Mouse (Mus musculus): ENCODE measurements at regions not wholly inside any gene's neighbourhood (a gene's known extent, or its start where the extent isn't known, plus 50 kb on each side); places are given as distances from the start of the nearest gene placed in this dataset.
"Not testable (repeated sequence)": the region's sequence is repeated elsewhere in the genome, so short reads cannot be mapped to it uniquely, and the experiment has no call there.

- no peak for DNase-seq
Observed at GRCm38 (mm10) chr10:103910098-103910497, 232.7 kb upstream of the Gm21293 start.

- no peak for DNase-seq
Observed at GRCm38 (mm10) chr10:103958183-103958582, 184.6 kb upstream of the Gm21293 start.

GRCm38 (mm10) chr10:103976059-103976458 lies 166.7 kb upstream of the Gm21293 start:
- no peak for DNase-seq

- no peak for DNase-seq
Observed at GRCm38 (mm10) chr10:103984287-103984956, 158.4 kb upstream of the Gm21293 start.

GRCm38 (mm10) chr10:104019540-104019939 lies 123.2 kb upstream of the Gm21293 start:
- no peak for DNase-seq

GRCm38 (mm10) chr10:104021593-104021992 lies 121.2 kb upstream of the Gm21293 start:
- DNase-seq, result no peak

GRCm38 (mm10) chr10:104028162-104028561 lies 114.6 kb upstream of the Gm21293 start:
- DNase-seq, result no peak

- no peak for DNase-seq
Observed at GRCm38 (mm10) chr10:104032771-104033170, 110.0 kb upstream of the Gm21293 start.

- not testable (repeated sequence) for DNase-seq
Observed at GRCm38 (mm10) chr10:104041729-104042386, 100.9 kb upstream of the Gm21293 start.

GRCm38 (mm10) chr10:104042387-104042775 lies 100.4 kb upstream of the Gm21293 start:
- DNase-seq, result no peak

- DNase-seq, result no peak
Observed at GRCm38 (mm10) chr10:104043569-104043968, 99.2 kb upstream of the Gm21293 start.
